Mouse (Mus musculus) Patski (cell line): ENCODE measurements around the gene Hunk. TPM values are rescaled to one million over a fixed set of nuclear protein-coding genes. Genes with fewer than 3 reads are reported as not detected.

Source experiments
- ATAC-seq: fragments of 100-300 bp; one replicate; pipeline ENCODE4 v1.8.0; 2021
- CTCF ChIA-PET: fragments of 350-600 bp; sonication (Branson Sonifier 250); formaldehyde crosslinking; loops from one replicate; lab custom pipeline; 2022; ENCODE audit warnings: inconsistent platforms; lab: Charles Lee
- POLR2A ChIA-PET: fragments of 350-600 bp; sonication (Branson Sonifier 250); formaldehyde crosslinking; loops from one replicate; lab custom pipeline; 2022; ENCODE audit warnings: antibody characterized with exemption, inconsistent platforms; lab: Charles Lee
- DNase-seq: peaks from one replicate; pipeline ENCODE4 v3.0.0-alpha.2; 2011; ENCODE audit warnings: low read depth, low spot score
- H3K27me3 ChIP-seq: fragments of 371-371 bp; one replicate; pipeline ENCODE4 v1.5.1; 2021
- CTCF ChIP-seq: fragments of 100-300 bp; IDR thresholded peaks from one replicate; pipeline ENCODE4 v1.5.1; 2021
- in situ Hi-C: fragments of 300-500 bp; cut with MboI; formaldehyde crosslinking; loops from 3 replicates; pipeline ENCODE4 v1.11.1; 2018; ENCODE audit warnings: low pct_unique_long_range_greater_than_20kb, mixed read lengths
- polyA plus RNA-seq: library from polyadenylated mRNA; unstranded; gene quantifications from one replicate; pipeline ENCODE4 v1.2.3, GENCODE M21; 2021

Hunk gene
- polyA plus RNA-seq, 1 experiment from 2014 or later: 11.2 TPM

DNA sequence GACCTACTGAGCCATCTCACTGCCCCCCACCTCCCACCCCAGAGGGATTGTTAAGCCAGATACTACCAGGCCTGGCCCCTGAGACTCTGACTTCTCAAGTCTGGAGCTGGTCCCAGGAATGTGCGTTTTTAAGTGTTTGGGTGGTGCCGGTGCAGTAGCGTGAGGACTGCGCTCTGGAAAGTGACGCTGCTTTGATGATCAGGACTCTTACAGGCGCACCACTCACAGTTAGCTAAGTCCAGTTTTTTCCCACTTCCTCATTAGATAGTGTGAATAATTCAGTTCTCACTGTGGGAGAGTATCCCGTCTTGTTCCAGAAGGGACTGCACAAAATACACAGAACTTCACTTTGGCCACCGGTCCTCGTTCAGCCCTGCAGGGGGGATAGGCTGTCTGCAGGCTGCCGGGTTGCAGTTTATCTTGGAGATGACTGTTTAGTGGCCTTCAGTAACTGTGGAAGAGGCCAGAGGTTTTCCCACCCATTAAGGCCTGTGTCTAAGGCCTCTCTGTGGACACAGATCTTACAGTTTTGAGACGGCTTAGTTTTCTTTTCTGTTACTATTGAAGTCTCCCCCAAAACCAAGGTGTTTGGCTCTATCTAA is 75.6 kb downstream of the Hunk start:
- ATAC-seq (no peak), DNase-seq (peak; percentile 9)
- H3K27me3 ChIP-seq: no peaks in the 10 kb centered on the region
- no peak for TF ChIP-seq CTCF
- ChIA-PET CTCF (no interaction called here), POLR2A (no interaction called here)
- in situ Hi-C loops: no loop called here

DNA sequence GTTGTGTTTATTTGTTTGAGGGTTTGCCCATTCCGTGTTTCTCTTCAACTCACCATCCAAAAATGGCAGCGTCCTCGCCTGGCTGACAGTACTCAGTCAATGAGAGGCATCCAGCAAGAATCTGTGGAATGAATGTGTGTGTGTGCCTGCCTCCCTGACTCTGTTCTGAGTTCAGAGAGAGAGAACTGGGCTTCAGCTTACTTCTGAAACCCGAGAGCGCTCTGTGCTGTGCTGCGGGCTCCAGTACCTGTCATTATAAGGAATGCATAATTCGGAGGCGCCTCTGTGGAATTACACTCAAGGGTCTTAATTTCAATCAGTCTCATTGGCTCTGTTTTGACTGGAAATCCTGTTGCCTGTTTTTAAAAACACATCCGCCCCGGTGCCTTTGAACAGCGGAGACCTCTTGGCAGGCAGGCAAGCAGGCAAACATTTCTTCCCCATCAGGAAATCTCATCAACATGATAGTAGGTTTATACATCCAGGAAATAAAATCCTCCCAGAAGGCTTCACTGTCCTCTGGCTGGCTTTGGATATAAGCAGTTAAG is 77.0 kb downstream of the Hunk start:
- ChIA-PET POLR2A (no interaction called here), CTCF (no interaction called here)
- DNase-seq (no peak), ATAC-seq (no peak)
- H3K27me3 ChIP-seq: no peaks in the 10 kb centered on the region
- TF ChIP-seq CTCF: no peak
- in situ Hi-C loops: no loop called here

DNA sequence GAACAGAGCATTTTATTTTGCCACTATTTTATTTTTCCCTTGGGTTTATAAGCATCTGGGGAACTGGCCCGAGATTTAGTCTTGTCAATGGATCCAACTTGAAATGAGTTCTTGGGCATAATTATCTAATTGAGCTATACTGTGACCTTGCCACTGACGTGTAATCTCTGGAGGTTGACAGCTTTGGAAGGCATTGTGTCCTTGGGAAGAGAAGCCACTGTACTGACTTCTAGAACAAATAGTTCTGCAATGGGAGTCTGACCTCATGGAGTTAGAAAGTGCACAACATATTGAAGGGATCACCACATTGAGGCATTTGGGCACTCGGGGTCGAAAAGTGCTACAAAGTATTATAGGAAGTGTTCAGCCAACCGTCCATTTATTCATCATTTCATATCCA is 79.3 kb downstream of the Hunk start:
- ChIA-PET POLR2A (interaction anchor here (0.6 kb wide), 1 partner anchor 50 kb away, joined by 4 read pairs; no protein-coding TSS in a partner anchor), CTCF (no interaction called here)
- in situ Hi-C loops: no loop called here
- ATAC-seq: no peak
- no peak for DNase-seq
- H3K27me3 ChIP-seq: no peaks in the 10 kb centered on the region
- no peak for TF ChIP-seq CTCF

DNA sequence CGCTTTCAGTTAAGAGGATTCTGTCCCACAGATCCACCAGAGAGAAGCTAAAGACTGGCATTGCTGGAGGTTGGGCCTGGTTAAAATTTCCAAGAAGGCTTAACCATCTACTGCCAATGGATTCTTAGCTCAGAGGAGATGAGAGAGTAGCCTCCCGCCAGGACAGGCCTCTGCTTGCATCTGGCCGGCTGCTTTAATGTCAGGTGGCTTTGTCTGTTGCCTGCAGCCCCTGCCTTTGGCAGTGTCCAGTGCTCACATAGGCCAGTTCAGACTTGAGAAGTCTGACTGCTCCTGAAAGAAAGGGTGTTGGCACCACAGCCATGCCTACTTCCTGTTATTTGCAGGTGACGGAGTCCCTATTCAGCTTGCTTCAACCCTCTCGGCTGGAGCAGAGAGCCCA is 82.5 kb downstream of the Hunk start:
- in situ Hi-C loops: no loop called here
- POLR2A ChIA-PET: no interaction called here
- no peaks in the 10 kb centered on the region for H3K27me3 ChIP-seq
- CTCF ChIA-PET: no interaction called here
- ATAC-seq (no peak), DNase-seq (no peak)
- TF ChIP-seq CTCF: no peak

DNA sequence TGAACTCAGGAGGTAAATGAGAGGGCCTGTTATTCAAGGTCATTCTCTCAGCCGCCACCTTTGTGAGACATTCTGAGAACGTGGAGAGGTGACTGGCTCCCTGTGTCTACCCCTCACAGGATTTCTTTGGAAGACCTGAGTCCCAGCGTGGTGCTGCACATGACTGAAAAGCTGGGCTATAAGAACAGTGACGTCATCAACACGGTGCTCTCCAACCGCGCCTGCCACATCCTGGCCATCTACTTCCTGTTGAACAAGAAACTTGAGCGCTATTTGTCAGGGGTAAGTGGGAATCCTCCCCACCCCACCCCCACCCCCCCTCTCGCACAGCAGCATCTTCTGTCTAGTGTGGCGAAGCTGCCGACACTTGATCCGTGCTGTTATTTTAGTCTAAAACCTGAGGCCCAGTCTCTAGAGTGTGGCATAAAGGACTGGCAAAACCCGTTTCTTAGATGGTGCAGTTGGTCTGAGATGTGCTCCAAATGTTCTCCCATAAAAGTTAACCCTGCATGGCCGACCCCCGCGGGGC is 90.0 kb downstream of the Hunk start:
- no peak for DNase-seq
- no peak for ATAC-seq
- TF ChIP-seq CTCF: no peak
- H3K27me3 ChIP-seq: no peaks in the 10 kb centered on the region
- in situ Hi-C loops: no loop called here
- CTCF ChIA-PET: no interaction called here
- POLR2A ChIA-PET: no interaction called here

DNA sequence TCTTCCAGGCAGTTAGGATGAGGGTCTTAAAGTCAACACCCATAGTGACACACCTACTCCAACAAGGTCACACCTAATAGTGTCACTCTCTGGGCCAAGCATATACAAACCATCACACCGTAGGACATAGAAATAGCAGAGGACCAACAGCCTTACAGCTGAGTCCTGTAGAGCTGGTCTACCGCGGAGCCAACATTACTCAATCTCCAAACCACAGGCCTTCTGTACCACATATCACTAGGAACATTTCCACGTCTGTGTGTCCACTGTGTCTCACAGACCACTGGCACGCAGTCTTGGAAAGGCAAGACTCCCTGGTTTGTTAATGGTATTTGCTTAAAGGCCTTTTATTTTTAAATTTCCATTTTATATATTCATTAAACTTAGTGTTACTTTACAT is 95.8 kb downstream of the Hunk start:
- ChIA-PET POLR2A (interaction anchor here (0.6 kb wide), 1 partner anchor 25 kb away, joined by 7 read pairs; no protein-coding TSS in a partner anchor), CTCF (no interaction called here)
- in situ Hi-C loops: no loop called here
- ATAC-seq (no peak), DNase-seq (no peak)
- no peak for TF ChIP-seq CTCF
- no peaks in the 10 kb centered on the region for H3K27me3 ChIP-seq

DNA sequence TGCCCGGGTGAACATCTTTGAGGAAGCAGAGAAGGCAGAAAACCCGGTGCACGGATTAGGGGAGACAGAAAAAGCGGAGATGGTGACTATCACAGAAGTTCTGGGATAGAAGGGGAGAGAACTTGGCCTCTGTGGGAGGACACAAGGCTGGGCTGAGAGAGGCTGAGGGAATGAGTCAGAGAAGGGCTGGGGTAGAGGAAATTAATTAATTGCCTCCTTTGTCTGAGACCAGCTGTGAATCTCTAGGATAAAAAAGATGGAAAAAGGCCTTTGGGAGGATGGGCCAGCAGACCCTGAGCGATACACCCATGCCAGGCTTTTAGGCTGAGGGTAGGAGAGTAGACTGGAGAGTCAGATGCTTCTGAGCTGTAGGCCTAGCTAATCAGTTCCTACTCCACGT is 97.5 kb downstream of the Hunk start:
- no peaks in the 10 kb centered on the region for H3K27me3 ChIP-seq
- ChIA-PET POLR2A (no interaction called here), CTCF (interaction anchor here (1.0 kb wide), 1 partner anchor 183 kb away, joined by 3 read pairs; no protein-coding TSS in a partner anchor)
- ATAC-seq (no peak), DNase-seq (no peak)
- in situ Hi-C loops: no loop called here
- TF ChIP-seq CTCF: no peak

DNA sequence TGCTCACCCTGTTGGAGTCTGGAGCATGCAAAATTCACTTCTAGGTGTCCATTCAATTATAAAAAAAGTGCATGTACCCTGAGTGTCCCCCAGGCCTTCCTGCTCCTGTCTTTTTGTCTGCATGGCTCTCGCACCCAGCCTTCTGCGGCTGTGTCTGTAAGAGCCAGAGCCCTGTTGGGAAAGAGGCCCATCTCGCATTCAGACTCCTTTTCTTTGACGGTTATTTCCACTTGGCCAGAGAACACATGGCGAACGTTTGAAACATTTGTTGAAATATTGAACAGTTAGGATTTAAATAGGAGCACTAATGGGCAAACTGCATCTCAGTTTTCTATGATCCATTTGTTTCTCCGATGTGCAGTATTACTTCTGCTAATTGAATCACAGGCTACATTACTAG is 99.3 kb downstream of the Hunk start:
- ATAC-seq (no peak), DNase-seq (no peak)
- H3K27me3 ChIP-seq: no peaks in the 10 kb centered on the region
- in situ Hi-C loops: no loop called here
- POLR2A ChIA-PET: no interaction called here
- CTCF ChIA-PET: no interaction called here
- TF ChIP-seq CTCF: no peak

DNA sequence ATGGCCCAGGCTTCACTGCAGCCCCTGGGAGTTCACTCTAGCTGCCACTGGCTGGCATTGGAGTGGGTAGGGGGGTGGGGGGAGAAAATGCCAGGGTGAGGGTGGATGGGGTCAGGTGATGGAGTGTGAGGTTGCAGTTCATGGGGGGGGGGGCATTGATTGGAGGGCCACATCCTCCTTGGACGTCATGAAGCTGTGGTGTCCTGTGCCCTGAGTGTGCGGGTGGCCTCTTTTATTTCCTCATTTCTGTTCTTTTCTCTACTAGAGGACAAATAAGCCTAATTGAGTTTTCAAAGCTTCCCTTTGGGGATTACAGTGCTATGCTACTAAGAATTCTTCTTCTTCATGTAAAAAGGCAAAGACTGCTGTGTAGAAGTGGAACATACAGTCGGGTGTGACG is 99.8 kb downstream of the Hunk start:
- ChIA-PET CTCF (no interaction called here), POLR2A (no interaction called here)
- DNase-seq (no peak), ATAC-seq (no peak)
- no peaks in the 10 kb centered on the region for H3K27me3 ChIP-seq
- TF ChIP-seq CTCF: no peak
- in situ Hi-C loops: no loop called here

DNA sequence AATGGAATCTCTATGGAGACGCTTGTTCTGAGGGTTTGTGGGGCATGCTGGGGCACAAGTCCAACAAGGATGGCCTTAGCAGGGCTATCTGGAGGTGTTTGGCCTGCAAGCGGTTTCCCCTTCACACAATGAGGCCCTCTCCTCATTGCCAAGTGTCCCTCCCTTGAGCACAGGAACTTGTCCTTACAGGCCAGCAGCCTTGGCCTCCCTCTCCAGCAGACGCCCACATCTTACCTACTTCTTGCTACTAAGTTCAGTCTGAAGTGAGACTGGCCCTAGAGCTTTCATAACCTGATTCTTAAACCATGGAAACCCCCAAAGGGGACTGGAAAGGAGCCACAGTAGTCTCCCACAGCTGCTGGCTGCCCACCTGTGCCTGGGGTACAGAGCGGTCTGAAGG is 104.3 kb downstream of the Hunk start:
- ATAC-seq (no peak), DNase-seq (no peak)
- no peak for TF ChIP-seq CTCF
- no peaks in the 10 kb centered on the region for H3K27me3 ChIP-seq
- ChIA-PET CTCF (no interaction called here), POLR2A (interaction anchor here (0.7 kb wide), 1 partner anchor 24 kb away, joined by 4 read pairs; no protein-coding TSS in a partner anchor)
- in situ Hi-C loops: no loop called here

DNA sequence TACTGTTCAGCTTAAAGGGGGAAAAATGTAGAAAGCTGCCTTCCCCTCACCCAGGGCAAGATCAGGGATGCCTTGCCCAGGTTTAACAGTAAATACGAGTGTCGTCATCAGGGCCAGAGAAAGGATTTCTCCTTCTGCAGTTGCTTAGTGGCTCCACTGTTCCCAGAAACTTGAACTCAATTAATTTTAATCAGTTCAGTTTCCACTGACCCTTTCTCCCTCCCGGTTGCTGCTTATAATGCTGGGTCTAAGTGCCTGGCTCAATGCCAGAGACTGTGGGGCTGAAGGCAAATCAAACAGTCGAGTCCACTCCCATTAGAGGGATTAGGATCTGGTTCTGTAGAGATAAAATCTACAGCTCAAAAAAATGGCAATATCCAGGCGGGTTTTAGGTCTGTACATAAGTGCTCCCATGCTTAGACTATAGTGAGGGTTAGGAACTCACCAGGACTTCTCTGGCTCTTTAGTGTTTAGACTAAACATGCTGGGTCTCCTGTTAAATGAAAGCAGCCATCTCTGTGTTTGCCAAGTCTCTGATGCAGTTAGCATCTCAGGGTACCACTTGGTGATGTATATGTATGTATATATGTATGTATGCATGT is 106.2 kb downstream of the Hunk start:
- ATAC-seq (no peak), DNase-seq (no peak)
- in situ Hi-C loops: no loop called here
- no peak for TF ChIP-seq CTCF
- ChIA-PET CTCF (no interaction called here), POLR2A (no interaction called here)
- H3K27me3 ChIP-seq: no peaks in the 10 kb centered on the region
